Mouse (Mus musculus) CD4-positive helper T cell, adult 2 months (primary cell): Measurements from ENCODE around the gene Tnfaip6.
"Not testable (repeated sequence)": the region's sequence is repeated elsewhere in the genome, so short reads cannot be mapped to it uniquely, and the experiment has no call there.

Experiments used
- DNase-seq: peaks from one replicate; pipeline ENCODE4 v3.0.0-alpha.2; 2012; ENCODE audit warnings: low read depth, missing footprints, low spot score

Tnfaip6 gene

GRCm38 (mm10) chr2:52037882-52038281 is at the start of gene Tnfaip6:
Gene Tnfaip6 (plus strand): TSS chr2:52038009.
- DNase-seq, result no peak

GRCm38 (mm10) chr2:51989559-51989958 is 48.2 kb upstream of the Tnfaip6 start:
- DNase-seq, result no peak

- no peak for DNase-seq
Measured at GRCm38 (mm10) chr2:51991447-51991846, 46.4 kb upstream of the Tnfaip6 start.

GRCm38 (mm10) chr2:51999996-52000395 is 37.8 kb upstream of the Tnfaip6 start:
- DNase-seq, result no peak

GRCm38 (mm10) chr2:52001521-52001920 is 36.3 kb upstream of the Tnfaip6 start:
- no peak for DNase-seq

- DNase-seq, result not testable (repeated sequence)
Measured at GRCm38 (mm10) chr2:52002299-52002698, 35.5 kb upstream of the Tnfaip6 start.

- DNase-seq, result no peak
Measured at GRCm38 (mm10) chr2:52006380-52006779, 31.4 kb upstream of the Tnfaip6 start.

- not testable (repeated sequence) for DNase-seq
Measured at GRCm38 (mm10) chr2:52011820-52012219, 26.0 kb upstream of the Tnfaip6 start.

GRCm38 (mm10) chr2:52013306-52013820 is 24.4 kb upstream of the Tnfaip6 start:
- DNase-seq, result no peak

GRCm38 (mm10) chr2:52016361-52016760 is 21.4 kb upstream of the Tnfaip6 start:
- no peak for DNase-seq

GRCm38 (mm10) chr2:52027061-52027460 is 10.7 kb upstream of the Tnfaip6 start:
- DNase-seq, result no peak

- DNase-seq, result no peak
Measured at GRCm38 (mm10) chr2:52029426-52029825, 8.4 kb upstream of the Tnfaip6 start.

GRCm38 (mm10) chr2:52031491-52031890 is 6.3 kb upstream of the Tnfaip6 start:
- no peak for DNase-seq

- DNase-seq, result no peak
Measured at GRCm38 (mm10) chr2:52034601-52035000, 3.2 kb upstream of the Tnfaip6 start.

GRCm38 (mm10) chr2:52035144-52035543 is 2.7 kb upstream of the Tnfaip6 start:
- DNase-seq, result no peak

GRCm38 (mm10) chr2:52036929-52037595 is 747 bp upstream of the Tnfaip6 start:
- DNase-seq, result no peak

- no peak for DNase-seq
Measured at GRCm38 (mm10) chr2:52038558-52038957, 749 bp downstream of the Tnfaip6 start.

- no peak for DNase-seq
Measured at GRCm38 (mm10) chr2:52039083-52039801, 1.4 kb downstream of the Tnfaip6 start.

- DNase-seq, result no peak
Measured at GRCm38 (mm10) chr2:52042132-52042531, 4.3 kb downstream of the Tnfaip6 start.

GRCm38 (mm10) chr2:52042714-52043113 is 4.9 kb downstream of the Tnfaip6 start:
- no peak for DNase-seq

GRCm38 (mm10) chr2:52043485-52043884 is 5.7 kb downstream of the Tnfaip6 start:
- no peak for DNase-seq

GRCm38 (mm10) chr2:52046032-52046431 is 8.2 kb downstream of the Tnfaip6 start:
- DNase-seq, result no peak

GRCm38 (mm10) chr2:52050823-52051222 is 13.0 kb downstream of the Tnfaip6 start:
- DNase-seq, result no peak
